8 mouse cellular contexts compared by ENCODE assay signal in the genomic region with DNA sequence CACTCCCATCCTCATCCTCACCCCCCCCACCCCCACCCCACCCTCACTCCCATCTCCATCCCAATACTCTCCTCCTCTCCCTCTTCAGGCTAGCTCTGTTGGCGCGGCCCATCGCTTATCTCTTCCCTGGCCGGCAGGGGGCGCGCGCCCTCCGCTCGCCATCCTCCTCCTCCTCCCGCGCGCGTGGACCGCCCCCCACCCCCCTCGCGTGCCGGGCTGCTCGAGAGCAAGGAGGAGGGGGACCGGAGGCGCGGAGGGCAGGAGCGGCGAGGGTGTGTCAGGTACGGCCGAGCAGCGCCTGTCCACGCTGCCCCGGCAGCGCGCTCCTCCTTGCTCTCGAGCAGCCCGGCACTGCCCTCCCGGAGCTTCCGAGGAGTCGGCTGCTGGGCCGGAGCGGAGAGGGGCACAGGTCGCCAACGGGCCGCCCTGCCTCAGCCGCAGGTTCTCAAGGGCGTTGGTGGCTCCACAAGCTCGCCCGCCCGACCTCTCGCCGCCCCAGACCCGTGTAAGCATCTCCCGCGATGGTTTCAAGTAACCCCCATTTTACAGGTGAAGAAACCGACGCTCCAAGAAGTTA. TPM values are rescaled to one million over a fixed set of nuclear protein-coding genes. Genes with fewer than 3 reads are reported as not detected.
DNase-seq lines count a peak whose midpoint lies in the region; ATAC-seq lines count a peak whose summit lies in the region.

No protein-coding gene starts in this region.

- peak; percentile 85 for ATAC-seq in inflammation-experienced regulatory T-cells, adult 6 months
- ATAC-seq in midbrain, embryonic 11.5 days (ENCODE audit: low FRiP score), result peak; percentile 83

- no peaks in the 10 kb centered on the region for H3K27me3 ChIP-seq in limb, embryonic 10.5 days (ENCODE audit: low read depth, poor library complexity, severe bottlenecking)
- H3K27me3 ChIP-seq in midbrain, embryonic 11.5 days (ENCODE audit: control insufficient read depth, insufficient read depth, low read length), result no peaks in the 10 kb centered on the region

- peak overlapping the region; percentile 67 for H3K4me3 ChIP-seq in limb, embryonic 10.5 days
- peak overlapping the region; percentile 56 for H3K4me3 ChIP-seq in midbrain, embryonic 11.5 days (ENCODE audit: low read depth, low read length)

- H3K36me3 ChIP-seq in limb, embryonic 10.5 days, result no peaks in the 10 kb centered on the region
- H3K36me3 ChIP-seq in midbrain, embryonic 11.5 days (ENCODE audit: control insufficient read depth, insufficient read depth, low read length), result no peaks in the 10 kb centered on the region

- 7% methylated on average over 46 of the region's 52 CpGs for WGBS in limb, embryonic 10.5 days
- WGBS in midbrain, embryonic 11.5 days, result 7% methylated on average over 38 of the region's 52 CpGs

- peak overlapping the region; percentile 82; the same call in 1 of the 2 replicates for H3K27ac ChIP-seq in limb, embryonic 10.5 days
- no peak overlapping the region for H3K27ac ChIP-seq in midbrain, embryonic 11.5 days (ENCODE audit: low read depth, low read length)

- H3K4me1 ChIP-seq in limb, embryonic 10.5 days, result peaks cover 17% of the 10 kb centered on the region
- peaks cover 9% of the 10 kb centered on the region for H3K4me1 ChIP-seq in midbrain, embryonic 11.5 days (ENCODE audit: control insufficient read depth, insufficient read depth, low read length)

- no peaks in the 10 kb centered on the region for H3K9me3 ChIP-seq in limb, embryonic 10.5 days (replicated peaks)
- no peaks in the 10 kb centered on the region for H3K9me3 ChIP-seq in midbrain, embryonic 11.5 days (ENCODE audit: control insufficient read depth, low read length)

- peak; percentile 83 for DNase-seq in adrenal gland, adult 2 months
- DNase-seq in embryo, embryonic 10 days (ENCODE audit: low spot score), result peak; percentile 83
- peak; percentile 61 for DNase-seq in gastrocnemius, postnatal 25 days
- DNase-seq in limb, embryonic 10.5 days (ENCODE audit: low spot score), result peak; percentile 92
- DNase-seq in midbrain, embryonic 11.5 days (ENCODE audit: low spot score, missing footprints), result peak; percentile 98
- peak; percentile 39 to 48 for DNase-seq in right cerebral cortex, postnatal 36 days (ENCODE audit: low spot score in 2 of 2)
- DNase-seq in urinary bladder, postnatal 36 days (ENCODE audit: low spot score in 2 of 2), result peak; percentile 46 to 62

- peak overlapping the region; percentile 58 for H3K4me2 ChIP-seq in midbrain, embryonic 11.5 days

- peak overlapping the region; percentile 64 for H3K9ac ChIP-seq in midbrain, embryonic 11.5 days (ENCODE audit: low read length)

RNA-seq across cellular contexts. Expression of gene Txnrd1, which starts 21.8 kb away (rescaled TPM):
- 100 to 1,000 TPM in 1 of 2 experiments, 10 to 100 TPM in 1; 88.6 to 113 TPM for total RNA-seq in adrenal gland, adult 2 months (2021)
- 27.3 and 34.4 TPM in 2 replicates for polyA plus RNA-seq in adrenal gland, adult 2 months (2012; rRNA removed)
- 10 to 100 TPM; 48.6 to 49.7 TPM for total RNA-seq in gastrocnemius, postnatal 25 days (2021)
- polyA plus RNA-seq in inflammation-experienced regulatory T-cells, adult 6 months (2017; shearing (Covaris generic)), result 10 to 100 TPM; 17.4 to 35.2 (median 18.9) TPM
- 168 and 183 TPM in 2 replicates for polyA plus RNA-seq in limb, embryonic 10.5 days (2016; fragmentation: Nextera tagmentation; extraction: Ambion mirVana)
- 189 and 195 TPM in 2 replicates for polyA plus RNA-seq in midbrain, embryonic 11.5 days (2014; fragmentation: Nextera tagmentation; extraction: Ambion mirVana)

RNA-seq across cellular contexts. Expression of gene Nfyb, which starts 48.0 kb away (rescaled TPM):
- 10 to 100 TPM; 15.2 to 19.8 TPM for total RNA-seq in adrenal gland, adult 2 months (2021)
- 1.9 and 5.1 TPM in 2 replicates for polyA plus RNA-seq in adrenal gland, adult 2 months (2012; rRNA removed)
- total RNA-seq in gastrocnemius, postnatal 25 days (2021), result 10 to 100 TPM; 24.9 to 33.2 TPM
- polyA plus RNA-seq in inflammation-experienced regulatory T-cells, adult 6 months (2017; shearing (Covaris generic)), result 100 to 1,000 TPM in 1 of 3 experiments, 10 to 100 TPM in 2; 73.0 to 117 (median 87.5) TPM
- 56.8 and 64.1 TPM in 2 replicates for polyA plus RNA-seq in limb, embryonic 10.5 days (2016; fragmentation: Nextera tagmentation; extraction: Ambion mirVana)
- polyA plus RNA-seq in midbrain, embryonic 11.5 days (2014; fragmentation: Nextera tagmentation; extraction: Ambion mirVana), result 79.0 and 85.4 TPM in 2 replicates

RNA-seq across cellular contexts. Expression of gene Eid3, which starts 54.5 kb away (rescaled TPM):
- total RNA-seq in adrenal gland, adult 2 months (2021), result 1 to 10 TPM in 1 of 2 experiments, under 1 TPM in 1; 0.97 to 3.0 TPM
- polyA plus RNA-seq in adrenal gland, adult 2 months (2012; rRNA removed), result 0.07 and 0.13 TPM in 2 replicates
- 1 to 10 TPM in 1 of 2 experiments, under 1 TPM in 1; 0.97 to 1.4 TPM for total RNA-seq in gastrocnemius, postnatal 25 days (2021)
- under 1 TPM; 0.35 to 0.91 (median 0.64) TPM for polyA plus RNA-seq in inflammation-experienced regulatory T-cells, adult 6 months (2017; shearing (Covaris generic))
- 0.56 and 0.63 TPM in 2 replicates for polyA plus RNA-seq in limb, embryonic 10.5 days (2016; fragmentation: Nextera tagmentation; extraction: Ambion mirVana)
- 0.53 and 0.57 TPM in 2 replicates for polyA plus RNA-seq in midbrain, embryonic 11.5 days (2014; fragmentation: Nextera tagmentation; extraction: Ambion mirVana)

Comparison
In these comparisons a context has a peak if more than half of its experiments do, and no peak if none do; other contexts are left out.
1. DNase-seq: peak in every context shown above with its lines; median percentile 98 in midbrain, embryonic 11.5 days; 92 in limb, embryonic 10.5 days; 83 in adrenal gland, adult 2 months; 83 in embryo, embryonic 10 days; 61 in gastrocnemius, postnatal 25 days; 54 in urinary bladder, postnatal 36 days; 44 in right cerebral cortex, postnatal 36 days.